10 mouse cellular contexts compared by ENCODE assay signal in the genomic region with DNA sequence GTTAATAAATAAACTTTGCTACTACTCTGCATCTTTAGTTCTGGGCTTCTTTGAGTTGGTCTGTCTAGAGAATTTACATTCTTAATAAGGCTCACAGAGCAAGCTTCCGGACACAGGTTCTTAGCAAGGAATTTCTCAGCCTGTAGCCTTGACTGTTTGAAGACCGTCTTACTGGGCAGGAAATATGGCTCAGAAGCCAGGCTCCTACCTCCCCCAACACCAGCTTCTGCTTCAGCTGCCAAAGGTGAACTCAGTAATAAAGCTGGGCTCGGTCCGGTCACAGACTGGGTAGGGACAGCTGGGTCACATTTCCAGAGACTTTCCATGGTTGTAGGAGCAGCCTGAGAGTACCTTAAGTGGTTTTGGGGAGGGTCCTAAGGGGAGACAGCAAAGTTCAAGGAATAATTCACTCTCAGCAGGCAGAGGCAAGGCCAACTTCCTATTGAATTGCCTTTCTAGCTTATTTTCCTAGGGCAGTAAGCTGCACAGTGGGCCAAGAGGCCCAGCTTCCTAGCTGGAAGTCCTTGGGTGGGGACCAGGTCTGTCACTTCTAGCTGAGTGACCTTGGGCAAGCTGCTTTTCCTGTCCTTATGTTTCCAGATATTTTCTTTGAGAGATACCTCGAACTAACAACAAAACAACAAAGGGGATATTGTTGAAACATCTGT. TPM values are rescaled to one million over a fixed set of nuclear protein-coding genes. Genes with fewer than 3 reads are reported as not detected.
DNase-seq lines count a peak whose midpoint lies in the region; ATAC-seq and TF ChIP-seq lines count a peak whose summit lies in the region.
"Had no signal": no experiment of that assay in that cellular context is flagged by ENCODE, and none has a peak within 500 bp of the region (broad histone marks: within the 10 kb centered on the region; RNA-seq: fewer than 3 reads in every experiment).

No protein-coding gene starts in this region.

- DNase-seq in layer of hippocampus, adult 2 months (ENCODE audit: low spot score in 2 of 2) = no peak
- DNase-seq in layer of hippocampus, postnatal 36 days = no peak
- peak; percentile 53 to 66 for DNase-seq in heart, adult 2 months
- peak; percentile 40 for DNase-seq in kidney, adult 8-10 months
- DNase-seq in midbrain, postnatal 0 days (ENCODE audit: low spot score) = no peak
- no peak for DNase-seq in gastrocnemius, postnatal 4 days (ENCODE audit: low spot score in 2 of 2)
- DNase-seq in right cerebral cortex, adult 18-20 months = no peak
- no peak for DNase-seq in gastrocnemius, postnatal 14 days

- H3K36me3 ChIP-seq in heart, adult 2 months (ENCODE audit: control insufficient read depth, insufficient read depth, low read length) = peaks cover 25% of the 10 kb centered on the region
- no peaks in the 10 kb centered on the region for H3K36me3 ChIP-seq in midbrain, postnatal 0 days (ENCODE audit: insufficient read depth, low read length)

- no peak for TF ChIP-seq POLR2A in heart, adult 2 months (IDR thresholded peaks at IDR 0.05; ENCODE audit: insufficient read depth, low read depth, low read length)

- no peak for ATAC-seq in midbrain, postnatal 0 days (ENCODE audit: low FRiP score)

- H3K79me2 ChIP-seq in heart, adult 2 months (replicated peaks; ENCODE audit: control insufficient read depth, insufficient read depth, low read length) = peaks cover 2% of the 10 kb centered on the region

- TF ChIP-seq EP300 in heart, adult 2 months (IDR thresholded peaks at IDR 0.05; ENCODE audit: insufficient read depth, low read depth, low read length) = peak; percentile 28; the same call in 1 of the 2 replicates

- H3K4me1 ChIP-seq in heart, adult 2 months (ENCODE audit: control insufficient read depth, insufficient read depth, low read length) = peaks cover 23% of the 10 kb centered on the region
- peaks cover 17% of the 10 kb centered on the region; the same call in 1 of the 2 replicates for H3K4me1 ChIP-seq in midbrain, postnatal 0 days (ENCODE audit: insufficient read depth, low read length)

- H3K27me3 ChIP-seq in heart, adult 2 months (ENCODE audit: control insufficient read depth, insufficient read depth, low read length) = no peaks in the 10 kb centered on the region
- H3K27me3 ChIP-seq in midbrain, postnatal 0 days (ENCODE audit: insufficient read depth, low read length) = no peaks in the 10 kb centered on the region

- peak overlapping the region; percentile 68 for H3K9ac ChIP-seq in heart, adult 2 months (ENCODE audit: low read depth, low read length)
- peak overlapping the region; percentile 48; the same call in 1 of the 2 replicates for H3K9ac ChIP-seq in midbrain, postnatal 0 days (replicated peaks; ENCODE audit: low read length, poor library complexity, severe bottlenecking)

- WGBS in heart, adult 2 months = 14% methylated on average over 5 of the region's 5 CpGs
- 36% methylated on average over 5 of the region's 5 CpGs for WGBS in midbrain, postnatal 0 days

- no peak for TF ChIP-seq CTCF in layer of hippocampus, adult 2 months (conservative IDR thresholded peaks at IDR 0.05)
- no peak for TF ChIP-seq CTCF in heart, adult 2 months (IDR thresholded peaks at IDR 0.05)
- no peak for TF ChIP-seq CTCF in midbrain, postnatal 0 days (IDR thresholded peaks at IDR 0.05)

- peak overlapping the region; percentile 94 for H3K4me3 ChIP-seq in layer of hippocampus, adult 2 months
- peak overlapping the region; percentile 31; the same call in 1 of the 2 replicates for H3K4me3 ChIP-seq in heart, adult 2 months
- H3K4me3 ChIP-seq in midbrain, postnatal 0 days (ENCODE audit: low read depth, low read length) = peak overlapping the region; percentile 29

- H3K9me3 ChIP-seq in midbrain, postnatal 0 days (ENCODE audit: low read length) = no peaks in the 10 kb centered on the region

- intact Hi-C loops in heart, adult 2 months (cut with DNase I) = loop anchor here (5.0 kb wide), 2 partner anchors 49 to 99 kb away; no protein-coding TSS in a partner anchor
- intact Hi-C loops in gastrocnemius, postnatal 14 days (cut with DNase I; ENCODE audit: low total_unique reads) = no loop called here

- peak overlapping the region; percentile 87 for H3K4me2 ChIP-seq in midbrain, postnatal 0 days (ENCODE audit: low read depth, low read length, poor library complexity, severe bottlenecking)

- peak overlapping the region; percentile 77 for H3K27ac ChIP-seq in layer of hippocampus, adult 2 months
- peak overlapping the region; percentile 96 for H3K27ac ChIP-seq in heart, adult 2 months
- H3K27ac ChIP-seq in midbrain, postnatal 0 days (ENCODE audit: low read depth, low read length) = peak overlapping the region; percentile 14; the same call in 1 of the 2 replicates

RNA-seq across cellular contexts. Expression of gene Limch1, which starts 3.0 kb away (rescaled TPM):
- total RNA-seq in layer of hippocampus, adult 2 months (2021) = 100 to 1,000 TPM; 127 to 140 TPM
- 100 to 1,000 TPM; 119 to 142 TPM for total RNA-seq in layer of hippocampus, postnatal 36 days (2021)
- 100 to 1,000 TPM; 230 to 277 TPM for total RNA-seq in heart, adult 2 months (2021)
- polyA plus RNA-seq in heart, adult 2 months (2012; rRNA removed) = 60.2 and 120 TPM in 2 replicates
- total RNA-seq in midbrain, postnatal 0 days (2014; rRNA removed) = 97.8 and 119 TPM in 2 replicates
- polyA plus RNA-seq in midbrain, postnatal 0 days (2015; fragmentation: Nextera tagmentation; extraction: Ambion mirVana) = 46.6 and 46.7 TPM in 2 replicates
- 100 to 1,000 TPM; 232 to 234 TPM for total RNA-seq in gastrocnemius, postnatal 4 days (2021)
- 100 to 1,000 TPM; 117 TPM for total RNA-seq in gastrocnemius, postnatal 14 days (2021)
- total RNA-seq: common myeloid progenitor, adult 5-6 weeks; monocyte, adult 5-6 weeks had no signal

Comparison
In these comparisons a context has a peak if more than half of its experiments do, and no peak if none do; other contexts are left out.
1. DNase-seq: peak in heart, adult 2 months (2 of 2) and kidney, adult 8-10 months (2 of 2); none in layer of hippocampus, adult 2 months (0 of 2), layer of hippocampus, postnatal 36 days (0 of 2), midbrain, postnatal 0 days (single experiment), gastrocnemius, postnatal 4 days (0 of 2), right cerebral cortex, adult 18-20 months (single experiment) and gastrocnemius, postnatal 14 days (single experiment).
2. H3K27ac ChIP-seq: peak in every context shown above with its lines; median percentile 96 in heart, adult 2 months; 77 in layer of hippocampus, adult 2 months; 14 in midbrain, postnatal 0 days.
3. H3K4me3 ChIP-seq: peak in every context shown above with its lines; median percentile 94 in layer of hippocampus, adult 2 months; 31 in heart, adult 2 months; 29 in midbrain, postnatal 0 days.